8 mouse cellular contexts compared by ENCODE assay signal in genomic region chr2:26121541-26122083, GRCm38 (mm10). TPM values are rescaled to one million over a fixed set of nuclear protein-coding genes. Genes with fewer than 3 reads are reported as not detected.
DNase-seq lines count a peak whose midpoint lies in the region; ATAC-seq and TF ChIP-seq lines count a peak whose summit lies in the region.

No protein-coding gene starts in this region.

- 0 out of 2 replicates have a peak overlapping the region, but pooled peaks have one; percentile 72 for H3K9ac ChIP-seq in liver, embryonic 12.5 days
- peak overlapping the region; percentile 90 for H3K9ac ChIP-seq in stomach, postnatal 0 days (ENCODE audit: low read length)

- WGBS in liver, embryonic 12.5 days (ENCODE audit: insufficient replicate concordance): 24% methylated on average over 17 of the region's 17 CpGs
- WGBS in stomach, postnatal 0 days: 31% methylated on average over 17 of the region's 17 CpGs

- ATAC-seq in liver, embryonic 12.5 days: no peak
- no peak for ATAC-seq in stomach, postnatal 0 days (ENCODE audit: low FRiP score, low TSS enrichment)
- no peak for ATAC-seq in megakaryocyte-erythroid progenitor cell, adult 5-6 weeks (replicated peaks; ENCODE audit: low FRiP score, low TSS enrichment, poor library complexity, severe bottlenecking)

- H3K4me1 ChIP-seq in testis, adult 2 months (ENCODE audit: control insufficient read depth, insufficient read depth, low read length): peaks cover 25% of the 10 kb centered on the region
- H3K4me1 ChIP-seq in liver, embryonic 12.5 days: peaks cover 49% of the 10 kb centered on the region
- peaks cover 13% of the 10 kb centered on the region for H3K4me1 ChIP-seq in stomach, postnatal 0 days (replicated peaks; ENCODE audit: control insufficient read depth, insufficient read depth)

- TF ChIP-seq EP300 in stomach, postnatal 0 days (optimal IDR thresholded peaks at IDR 0.05): no peak

- H3K4me3 ChIP-seq in testis, adult 2 months (ENCODE audit: control insufficient read depth, low read depth, low read length): peak overlapping the region; percentile 65
- H3K4me3 ChIP-seq in liver, embryonic 12.5 days: peak overlapping the region; percentile 70
- peak overlapping the region; percentile 80 for H3K4me3 ChIP-seq in stomach, postnatal 0 days (ENCODE audit: low read depth, low read length)

- peak overlapping the region; percentile 19 for H3K27ac ChIP-seq in testis, adult 2 months (ENCODE audit: control insufficient read depth, insufficient read depth, low read depth, low read length)
- no peak overlapping the region for H3K27ac ChIP-seq in liver, embryonic 12.5 days
- peak overlapping the region; percentile 0; the same call in 1 of the 2 replicates for H3K27ac ChIP-seq in stomach, postnatal 0 days (replicated peaks)

- TF ChIP-seq POLR2A in testis, adult 2 months (IDR thresholded peaks at IDR 0.05; ENCODE audit: control insufficient read depth, low read depth, low read length): no peak

- no peaks in the 10 kb centered on the region for H3K36me3 ChIP-seq in testis, adult 2 months (ENCODE audit: control insufficient read depth, insufficient read depth, low read length)
- H3K36me3 ChIP-seq in liver, embryonic 12.5 days: no peaks in the 10 kb centered on the region
- H3K36me3 ChIP-seq in stomach, postnatal 0 days (ENCODE audit: control insufficient read depth, insufficient read depth, low read length): no peaks in the 10 kb centered on the region

- H3K4me2 ChIP-seq in liver, embryonic 12.5 days: peak overlapping the region; percentile 78
- peak overlapping the region; percentile 95 for H3K4me2 ChIP-seq in stomach, postnatal 0 days (replicated peaks; ENCODE audit: low read depth)

- DNase-seq in heart, adult 11 months: peak; percentile 91
- DNase-seq in heart, postnatal 14 days: no peak
- DNase-seq in testis, postnatal 14 days (ENCODE audit: low spot score): no peak
- DNase-seq in stomach, postnatal 0 days (ENCODE audit: low spot score): no peak
- no peak for DNase-seq in layer of hippocampus, postnatal 25 days (ENCODE audit: extremely low spot score in 1 of 2, low spot score in 1 of 2)

- no peaks in the 10 kb centered on the region for H3K27me3 ChIP-seq in testis, adult 2 months (ENCODE audit: control insufficient read depth, insufficient read depth, low read length)
- H3K27me3 ChIP-seq in liver, embryonic 12.5 days (replicated peaks): peaks cover 64% of the 10 kb centered on the region
- no peaks in the 10 kb centered on the region for H3K27me3 ChIP-seq in stomach, postnatal 0 days (ENCODE audit: control insufficient read depth, insufficient read depth, low read length)

- no peaks in the 10 kb centered on the region for H3K9me3 ChIP-seq in liver, embryonic 12.5 days (replicated peaks)
- no peaks in the 10 kb centered on the region for H3K9me3 ChIP-seq in stomach, postnatal 0 days (ENCODE audit: control insufficient read depth, low read length)

- no peak for TF ChIP-seq CTCF in testis, adult 2 months (IDR thresholded peaks at IDR 0.05; ENCODE audit: control insufficient read depth, insufficient read depth, insufficient replicate concordance, low read depth, low read length)
- no peak for TF ChIP-seq CTCF in stomach, postnatal 0 days (IDR thresholded peaks at IDR 0.05; ENCODE audit: low read depth)

- intact Hi-C loops in heart, postnatal 14 days (cut with DNase I): loop anchor here (2.0 kb wide), 1 partner anchor 17 kb away; no protein-coding TSS in a partner anchor

RNA-seq across cellular contexts. Expression of gene Nacc2, which starts 1.4 kb away (rescaled TPM):
- total RNA-seq in heart, postnatal 14 days (2021): 10 to 100 TPM; 16.3 to 19.1 TPM
- polyA plus RNA-seq in testis, adult 2 months (2012; rRNA removed): 5.2 and 5.3 TPM in 2 replicates
- 3.0 and 3.2 TPM in 2 replicates for polyA plus RNA-seq in liver, embryonic 12.5 days (2016; fragmentation: Nextera tagmentation; extraction: Ambion mirVana)
- polyA plus RNA-seq in stomach, postnatal 0 days (2015; fragmentation: Nextera tagmentation; extraction: Ambion mirVana): 12.6 and 13.3 TPM in 2 replicates
- 5.2 and 8.5 TPM in 2 replicates for total RNA-seq in megakaryocyte-erythroid progenitor cell, adult 5-6 weeks (2014; fragmentation: Nextera tagmentation)
- total RNA-seq in megakaryocyte-erythroid progenitor cell, adult 5-6 weeks (2017): 3.8 and 3.9 TPM in 2 replicates
- 10 to 100 TPM; 58.7 to 63.4 TPM for total RNA-seq in layer of hippocampus, postnatal 25 days (2021)
